Mouse (Mus musculus): ENCODE data around the gene Fkbp10.

The Fkbp10 gene

DNA sequence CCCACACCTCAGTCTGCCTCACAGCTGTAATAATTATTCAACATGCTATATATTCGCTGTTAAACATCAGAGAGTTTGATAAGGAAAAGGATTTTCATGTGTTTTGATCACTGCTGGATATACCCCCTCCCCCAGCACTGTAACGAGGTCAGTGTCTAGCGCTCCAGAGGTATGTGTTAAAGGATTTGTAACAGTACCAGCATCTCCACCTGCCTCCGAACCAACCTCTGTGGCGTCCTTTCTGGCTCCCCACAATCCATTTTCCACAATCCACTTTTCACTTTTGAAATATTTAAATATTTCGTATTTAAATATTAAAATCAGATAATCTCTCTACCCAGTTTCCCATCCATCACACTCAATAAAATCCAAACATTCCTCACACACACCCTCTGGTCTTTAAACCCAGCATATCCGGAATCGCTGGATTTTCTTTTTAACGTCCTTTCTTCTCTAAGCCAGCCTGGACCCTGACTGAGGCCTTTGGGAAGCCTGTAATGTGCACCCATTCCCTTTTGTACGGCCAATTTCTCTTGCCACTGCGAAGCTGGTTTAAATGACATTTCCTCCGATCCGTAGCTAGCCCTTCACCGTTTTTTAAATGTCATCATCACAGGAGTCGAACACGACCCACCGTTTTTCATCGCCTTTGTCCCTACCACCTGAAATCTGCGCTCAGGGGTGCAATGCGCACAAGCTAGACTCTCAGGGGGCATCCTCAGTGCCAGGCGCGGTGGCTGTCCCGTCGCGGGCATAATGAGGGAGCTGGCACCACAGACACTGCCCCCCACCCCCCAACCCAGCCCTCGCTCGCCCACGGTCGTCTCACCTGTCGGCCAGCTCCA, 56.1 kb downstream of the Fkbp10 start:
- no peak for DNase-seq (ENCODE audit: low spot score in 2 of 2)

GRCm38 (mm10) chr11:100472197-100472934, 56.9 kb downstream of the Fkbp10 start, which contains the start of gene Klhl11:
Gene Klhl11, minus strand, starts transcription at chr11:100472741.
- DNase-seq (ENCODE audit: low spot score in 2 of 2), result peak; percentile 88 to 91

DNA sequence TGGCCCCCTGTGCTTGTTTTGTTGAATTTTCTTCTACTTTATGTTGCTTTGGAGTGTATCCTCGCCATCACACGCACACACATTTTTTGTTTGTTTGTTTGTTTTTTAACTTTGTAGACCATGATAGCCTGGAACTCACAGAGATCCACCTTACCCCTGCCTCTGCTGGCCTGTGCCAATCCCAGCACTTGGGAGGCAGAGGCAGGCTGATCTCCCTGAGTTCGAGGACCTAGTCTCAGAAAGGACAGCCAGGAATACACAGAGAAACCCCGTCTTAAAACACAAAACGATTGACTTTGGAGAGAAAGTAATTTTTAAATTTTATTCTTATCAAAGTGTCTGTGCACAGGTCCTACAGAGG, 57.4 kb downstream of the Fkbp10 start:
- no peak for DNase-seq (ENCODE audit: low spot score in 2 of 2)

Data from spleen, postnatal 10 days (tissue).